Mouse (Mus musculus): ENCODE measurements at regions not wholly inside any gene's neighbourhood (a gene's known extent, or its start where the extent isn't known, plus 50 kb on each side); places are given as distances from the start of the nearest gene placed in this dataset.

DNA sequence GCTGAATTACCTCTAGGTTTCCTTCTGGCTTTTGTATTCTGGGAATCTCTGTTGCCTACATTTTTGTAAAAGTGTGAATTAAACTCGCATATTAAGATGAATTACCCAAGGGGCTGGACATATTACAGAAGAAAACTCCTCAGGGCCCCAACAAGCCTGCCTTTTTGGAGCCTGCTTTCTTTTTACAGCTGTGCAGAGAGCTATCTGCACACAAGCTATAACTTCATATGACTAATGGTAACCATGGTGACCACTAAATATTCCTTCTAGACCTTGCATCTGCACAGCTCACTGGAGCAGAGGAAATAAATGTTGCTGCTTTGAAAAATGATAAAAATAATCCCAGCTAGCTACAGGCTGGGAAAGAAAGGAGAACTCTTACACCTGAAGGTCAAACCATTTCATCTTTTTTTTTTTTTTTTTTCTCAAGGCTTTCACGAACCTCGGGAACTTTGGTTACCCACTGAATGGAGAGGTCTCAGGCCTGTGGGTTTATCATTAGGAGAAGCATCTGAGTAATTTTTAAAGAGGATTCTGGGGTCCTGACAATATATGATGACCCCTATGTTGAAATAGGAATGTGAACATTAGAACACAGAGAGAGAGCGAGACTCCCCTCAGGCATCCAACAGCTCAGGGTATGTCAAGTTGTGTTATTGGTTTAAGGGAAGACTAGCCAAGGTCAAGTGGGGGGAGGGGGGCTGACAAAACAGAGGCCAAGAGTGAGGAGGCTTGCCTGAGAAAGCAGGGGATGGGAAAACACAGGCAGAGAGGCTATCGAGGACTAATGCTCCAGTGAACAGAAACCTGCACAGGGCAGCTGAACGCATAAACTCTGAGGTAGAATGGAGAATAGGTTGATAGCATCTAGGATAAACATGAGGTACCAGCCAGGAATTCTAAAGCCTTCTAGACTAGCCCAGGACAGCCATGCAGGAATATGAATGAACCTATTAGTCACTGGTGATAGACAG lies 188.4 kb downstream of the Phlda1 start:
- peak; percentile 32 for DNase-seq (ENCODE audit: low spot score)

DNA sequence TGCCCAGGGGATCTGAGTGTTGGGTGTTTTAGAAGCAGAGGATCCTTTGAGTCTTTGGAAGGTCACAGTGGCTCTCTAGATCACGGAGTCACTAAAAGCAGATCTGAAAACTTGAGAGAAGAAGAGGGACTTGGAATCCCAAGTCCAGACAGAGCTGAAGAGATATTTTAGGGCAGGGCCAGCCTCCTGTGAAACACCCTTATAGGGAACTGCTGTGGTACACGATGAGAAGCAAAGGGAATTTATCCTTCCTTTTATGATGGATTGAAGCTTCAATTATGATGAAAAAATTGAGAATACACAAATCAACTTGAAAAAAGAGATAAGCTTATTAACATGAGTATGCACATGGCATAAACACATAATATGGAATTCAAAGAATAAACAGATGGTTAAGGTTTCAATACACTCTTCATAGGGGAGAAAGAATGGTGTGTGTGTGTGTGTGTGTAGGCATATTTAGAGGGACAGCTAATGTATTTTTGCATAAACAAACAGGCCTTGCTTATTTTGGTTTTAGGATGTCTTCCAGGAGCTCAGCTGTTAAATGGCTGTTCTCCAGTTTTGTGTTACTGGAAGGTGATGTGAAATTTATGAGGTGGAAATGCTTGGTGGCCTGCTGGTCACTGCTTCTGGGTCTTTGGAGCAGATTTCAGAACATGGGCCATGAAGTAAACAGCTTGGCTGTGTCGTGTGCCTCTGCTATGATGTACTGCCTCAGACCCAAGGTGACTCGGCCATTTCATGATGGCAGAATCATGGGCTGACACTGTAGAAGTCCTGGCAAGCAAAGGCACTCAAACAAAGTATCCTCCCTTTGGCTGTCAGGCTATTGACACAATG lies 190.1 kb downstream of the Phlda1 start:
- DNase-seq (ENCODE audit: low spot score): no peak

DNA sequence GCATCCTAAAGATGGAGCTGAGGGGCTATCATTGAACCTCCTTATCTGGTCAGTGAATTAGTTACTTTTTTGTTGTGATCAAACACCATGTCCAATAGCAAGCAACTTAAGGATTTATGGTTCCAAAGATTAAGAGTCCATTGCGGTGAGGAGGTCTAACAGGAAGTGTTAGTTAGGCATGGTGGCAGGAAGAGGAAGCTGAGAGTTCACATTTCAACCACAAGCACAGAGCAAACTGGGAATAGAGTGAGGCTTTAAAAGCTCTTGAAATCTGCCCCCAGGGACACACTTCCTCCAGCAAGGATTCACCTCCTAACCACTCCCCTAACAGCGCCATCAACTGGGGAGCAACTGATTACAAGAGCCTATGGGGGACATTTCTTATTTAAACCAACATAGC lies 190.9 kb downstream of the Phlda1 start:
- no peak for DNase-seq (ENCODE audit: low spot score)

DNA sequence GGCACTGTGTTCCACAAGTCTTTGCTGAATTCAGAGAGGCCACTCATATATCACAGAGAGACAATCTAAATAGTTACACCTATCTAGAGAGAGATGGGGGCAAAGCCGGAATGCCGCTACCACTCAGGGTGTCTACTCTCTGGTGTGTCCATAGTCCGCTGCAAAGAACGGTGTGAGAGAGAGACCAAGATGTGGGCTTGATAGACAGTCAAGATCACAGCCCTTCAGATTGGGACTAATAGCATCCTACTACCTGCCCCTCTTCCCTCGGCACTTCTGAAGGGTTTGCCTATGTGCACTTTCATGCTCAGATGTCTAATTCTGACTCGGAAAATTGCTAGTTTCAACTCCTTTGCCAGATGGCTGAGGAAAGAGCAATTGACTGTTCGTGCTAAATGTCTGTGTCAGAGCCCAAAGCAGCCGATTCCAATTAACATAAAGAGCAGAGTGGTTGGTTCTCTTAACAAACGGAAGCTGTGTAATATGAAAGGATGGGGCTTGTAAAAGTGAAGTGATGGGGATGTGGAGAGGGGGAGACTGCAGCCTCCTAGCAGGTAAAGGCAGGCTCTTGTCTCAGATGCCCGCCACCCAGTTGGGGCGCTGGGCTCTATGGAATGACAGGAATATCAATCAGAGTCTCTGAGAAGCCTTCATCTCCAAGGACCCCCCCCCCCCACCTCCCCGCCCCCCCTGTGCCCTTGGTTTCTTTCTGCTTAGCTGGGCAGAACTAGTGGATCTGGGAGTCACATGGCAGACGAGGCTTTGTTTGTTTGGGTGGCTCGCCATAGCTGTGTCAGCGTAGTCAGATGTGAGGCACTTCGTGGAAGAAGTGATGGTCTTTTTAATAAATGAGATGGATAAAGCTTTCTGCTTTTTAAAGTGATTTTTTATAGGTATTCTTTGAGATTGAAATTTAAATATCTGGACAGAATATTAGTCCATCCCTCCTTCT lies 193.7 kb downstream of the Phlda1 start:
- DNase-seq (ENCODE audit: low spot score): peak; percentile 23

DNA sequence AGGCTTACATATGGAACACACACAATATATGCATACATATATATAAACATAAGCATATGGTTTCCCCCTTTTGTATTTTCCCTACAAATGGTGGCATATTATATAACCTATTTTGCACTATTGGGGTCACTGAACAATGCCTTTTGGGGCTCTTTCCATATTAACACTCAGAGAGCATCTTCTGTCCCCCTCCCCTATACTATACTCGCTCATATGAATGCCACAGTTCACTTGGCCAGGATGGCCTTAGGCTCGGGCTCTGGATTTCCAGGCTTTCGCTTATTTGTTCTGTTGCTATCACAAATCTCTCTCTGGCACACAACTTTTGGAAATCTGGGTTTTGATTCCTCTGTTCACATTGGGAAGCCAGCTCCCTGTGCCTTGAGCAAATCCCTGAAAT lies 194.5 kb downstream of the Phlda1 start:
- DNase-seq (ENCODE audit: low spot score): no peak

DNA sequence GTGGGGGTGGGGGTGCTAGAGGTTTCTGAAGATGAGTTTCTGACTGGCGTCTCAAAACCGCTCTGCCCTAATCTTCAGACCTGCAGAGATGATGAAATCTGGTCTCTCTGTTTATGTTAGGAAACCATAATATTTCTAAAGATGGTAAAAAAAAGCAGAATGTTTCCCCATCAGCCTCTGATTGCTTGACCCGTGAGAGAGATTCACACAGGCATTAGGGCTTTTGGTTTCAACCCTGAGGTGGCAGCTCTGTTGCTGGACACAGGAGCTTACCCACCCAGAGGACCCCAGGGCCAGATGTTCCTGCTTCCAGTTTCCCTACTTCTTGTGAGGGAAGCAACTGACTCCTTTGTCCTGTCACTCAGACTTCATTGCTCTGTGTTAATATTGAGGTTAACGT lies 195.1 kb downstream of the Phlda1 start:
- DNase-seq (ENCODE audit: low spot score): no peak

DNA sequence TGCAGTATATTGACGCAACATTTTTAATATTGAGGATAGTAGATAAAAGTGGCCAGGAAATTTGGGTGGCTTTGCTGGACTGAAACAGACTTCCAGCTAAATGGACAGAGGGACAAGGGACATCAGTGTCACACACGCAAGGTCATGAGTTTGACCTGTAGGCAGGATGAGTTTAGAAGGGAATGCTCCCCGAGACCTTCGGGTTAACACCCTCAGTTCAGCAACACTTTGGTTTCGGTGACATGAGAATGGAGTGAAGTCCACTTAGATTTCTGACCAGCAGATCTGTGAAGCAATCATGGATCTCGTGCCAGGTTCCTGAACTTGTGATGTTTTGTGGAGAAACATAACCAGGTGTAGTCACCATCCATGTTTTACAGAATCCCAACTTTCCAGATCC lies 196.3 kb downstream of the Phlda1 start:
- DNase-seq (ENCODE audit: low spot score): no peak

DNA sequence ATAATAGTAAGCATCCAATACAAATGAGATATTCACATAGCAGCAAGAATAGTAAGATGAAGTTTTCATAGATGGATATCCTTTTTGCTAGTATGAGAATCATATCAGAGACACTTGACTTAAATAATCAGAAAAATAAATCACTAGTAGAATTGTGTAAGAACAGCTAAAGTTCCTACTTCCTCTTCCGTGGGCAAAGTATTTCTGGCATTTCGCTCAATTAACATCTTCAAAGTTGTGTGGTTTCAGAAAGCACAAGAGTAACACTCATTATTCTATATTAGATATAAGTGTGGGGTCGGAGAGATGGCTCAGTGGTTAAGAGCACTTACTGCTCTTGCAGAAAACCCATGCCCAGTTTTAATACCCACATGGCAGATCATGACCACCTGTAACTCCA lies 197.4 kb downstream of the Phlda1 start:
- no peak for DNase-seq (ENCODE audit: low spot score)

DNA sequence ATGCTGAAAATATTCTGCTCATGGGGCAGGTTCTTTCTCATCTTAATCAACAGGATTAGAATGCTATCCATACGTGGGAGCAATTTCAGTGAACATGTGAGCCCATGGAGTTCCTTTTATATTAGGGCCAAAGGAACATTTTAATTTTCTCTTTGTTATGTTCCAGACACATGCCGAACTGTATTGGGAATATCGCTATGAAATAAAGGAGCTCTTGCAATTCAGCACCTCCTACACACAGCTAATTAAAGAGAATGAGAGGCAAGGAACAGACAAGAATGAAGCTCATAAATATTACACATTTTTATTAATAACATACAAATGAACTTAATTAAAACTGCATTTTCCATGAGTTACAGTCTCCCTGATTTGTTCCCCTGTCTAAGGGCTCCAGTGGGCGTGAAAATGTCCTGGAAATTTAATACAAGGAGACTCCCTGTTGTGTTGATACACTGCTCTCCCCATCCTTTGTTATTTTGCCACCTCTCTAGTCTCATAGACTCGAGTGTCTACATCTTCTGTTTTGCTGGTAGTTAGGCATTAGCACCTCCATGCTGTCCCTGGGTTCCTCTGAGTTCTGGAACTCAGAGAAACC lies 205.5 kb downstream of the Phlda1 start:
- no peak for DNase-seq (ENCODE audit: low spot score)

DNA sequence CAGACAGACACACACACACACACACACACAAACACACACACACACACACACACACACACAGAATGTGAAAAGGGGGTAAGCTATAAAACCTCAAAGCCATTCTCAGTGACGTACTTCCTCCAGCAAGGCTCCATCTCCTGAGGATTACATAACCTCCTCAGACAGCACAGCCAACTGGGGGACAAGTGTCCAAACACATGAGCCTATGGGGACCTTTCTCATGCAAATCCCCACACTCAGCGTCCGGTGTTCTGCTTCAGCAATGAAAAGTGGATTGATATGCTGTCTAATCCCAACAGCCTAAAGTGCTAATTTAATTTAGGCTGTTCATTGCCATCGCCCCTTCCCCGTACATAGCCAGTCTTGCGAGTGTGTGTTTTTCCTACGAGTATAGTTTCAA lies 206.9 kb downstream of the Phlda1 start:
- DNase-seq (ENCODE audit: low spot score): no peak

DNA sequence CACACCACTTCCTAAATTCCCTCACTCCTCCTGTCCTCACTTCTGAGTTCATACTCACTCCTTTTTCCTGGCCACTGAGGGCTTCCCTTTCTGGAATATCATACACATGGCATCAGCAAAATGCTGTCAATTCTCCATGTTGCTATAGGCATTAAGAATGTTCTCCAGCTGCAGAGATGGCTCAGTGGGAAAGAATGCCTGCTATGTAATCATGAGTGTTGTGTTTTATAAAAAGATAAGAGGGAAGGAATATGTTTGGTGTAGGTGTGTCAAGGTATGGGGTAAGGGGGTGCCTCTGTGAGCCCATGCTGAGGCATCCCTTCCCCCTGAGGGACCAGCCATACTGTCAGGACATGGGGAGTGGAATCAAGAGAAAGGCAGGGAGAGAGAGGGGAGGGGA lies 207.6 kb downstream of the Phlda1 start:
- no peak for DNase-seq (ENCODE audit: low spot score)

DNA sequence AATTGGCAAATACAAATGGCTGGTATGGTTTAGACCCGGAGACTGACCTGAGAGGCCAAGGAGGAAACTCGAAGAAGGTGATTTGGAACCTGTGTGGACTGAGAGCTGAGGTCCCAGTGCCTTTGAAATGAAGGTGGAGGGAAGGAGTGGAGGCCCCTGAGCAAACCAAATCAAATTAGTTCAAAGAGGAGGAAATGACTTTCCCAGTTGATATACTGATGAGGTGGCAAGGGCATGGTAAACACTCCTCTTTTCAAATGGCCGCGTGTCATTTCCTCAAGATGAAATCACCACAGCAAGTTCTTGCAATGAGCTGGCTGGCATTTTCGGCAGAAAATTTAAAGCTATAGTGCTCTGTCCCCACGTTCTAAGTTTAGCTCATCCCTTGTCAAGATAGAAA lies 209.1 kb downstream of the Phlda1 start:
- DNase-seq (ENCODE audit: low spot score): no peak

DNA sequence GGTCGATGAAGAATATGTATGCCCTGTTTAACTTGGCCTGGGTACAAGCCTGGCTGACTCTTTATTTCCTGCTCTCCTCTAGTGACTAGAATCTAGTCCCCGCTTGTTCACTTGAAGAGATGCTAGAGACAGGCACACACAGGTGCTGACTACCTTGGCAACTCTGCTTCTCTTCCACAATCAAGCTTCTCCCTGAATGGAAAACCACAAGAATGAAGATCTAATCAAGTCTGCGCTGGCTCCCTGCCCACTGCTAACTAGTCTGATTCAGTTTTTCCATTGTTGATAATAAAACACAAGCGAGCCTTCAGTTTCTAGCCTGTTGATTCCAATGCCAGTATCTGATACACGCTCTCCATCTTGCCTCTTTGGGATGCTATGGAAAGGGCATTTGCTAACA lies 213.5 kb downstream of the Phlda1 start:
- no peak for DNase-seq (ENCODE audit: low spot score)

DNA sequence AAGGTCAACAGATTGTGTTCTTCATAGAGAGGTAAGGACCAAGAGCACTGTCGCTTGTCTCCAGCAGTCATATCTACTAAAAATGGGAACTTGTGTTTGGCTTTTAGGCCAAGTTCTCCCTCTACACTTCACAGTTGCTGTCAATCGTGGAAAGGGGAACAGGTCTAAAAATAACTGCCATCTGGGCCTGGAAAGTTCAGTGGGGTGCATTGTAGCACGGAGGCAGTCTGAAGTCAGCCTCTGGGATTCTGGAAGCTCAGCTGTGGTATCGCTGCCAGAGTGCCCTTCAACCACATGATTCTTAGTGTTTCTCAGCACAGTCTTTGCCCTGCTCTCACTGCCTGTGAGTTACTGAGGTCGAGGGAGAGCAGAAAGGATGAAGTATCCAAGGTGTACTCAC lies 215.0 kb downstream of the Phlda1 start:
- DNase-seq (ENCODE audit: low spot score): no peak

DNA sequence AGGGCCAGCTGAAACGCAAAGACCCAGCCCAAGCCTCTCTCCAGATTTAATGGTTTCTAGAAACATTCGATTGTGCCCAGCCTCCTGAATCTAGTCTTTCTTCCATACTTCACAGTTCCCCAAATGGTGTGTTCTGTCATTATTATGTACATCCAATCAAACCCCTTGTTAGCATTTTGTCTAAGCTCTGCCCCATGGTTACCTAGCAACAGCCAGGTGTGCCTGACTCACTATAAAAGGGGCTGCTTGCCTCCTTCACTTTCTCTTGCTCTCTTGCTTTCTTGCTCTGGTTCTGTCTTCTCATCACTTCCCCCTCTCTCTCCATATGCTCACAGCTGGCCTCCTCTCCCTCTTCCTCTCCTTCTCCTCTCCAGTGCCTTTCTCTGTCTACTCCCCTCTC lies 217.8 kb downstream of the Phlda1 start:
- DNase-seq (ENCODE audit: low spot score): no peak

DNA sequence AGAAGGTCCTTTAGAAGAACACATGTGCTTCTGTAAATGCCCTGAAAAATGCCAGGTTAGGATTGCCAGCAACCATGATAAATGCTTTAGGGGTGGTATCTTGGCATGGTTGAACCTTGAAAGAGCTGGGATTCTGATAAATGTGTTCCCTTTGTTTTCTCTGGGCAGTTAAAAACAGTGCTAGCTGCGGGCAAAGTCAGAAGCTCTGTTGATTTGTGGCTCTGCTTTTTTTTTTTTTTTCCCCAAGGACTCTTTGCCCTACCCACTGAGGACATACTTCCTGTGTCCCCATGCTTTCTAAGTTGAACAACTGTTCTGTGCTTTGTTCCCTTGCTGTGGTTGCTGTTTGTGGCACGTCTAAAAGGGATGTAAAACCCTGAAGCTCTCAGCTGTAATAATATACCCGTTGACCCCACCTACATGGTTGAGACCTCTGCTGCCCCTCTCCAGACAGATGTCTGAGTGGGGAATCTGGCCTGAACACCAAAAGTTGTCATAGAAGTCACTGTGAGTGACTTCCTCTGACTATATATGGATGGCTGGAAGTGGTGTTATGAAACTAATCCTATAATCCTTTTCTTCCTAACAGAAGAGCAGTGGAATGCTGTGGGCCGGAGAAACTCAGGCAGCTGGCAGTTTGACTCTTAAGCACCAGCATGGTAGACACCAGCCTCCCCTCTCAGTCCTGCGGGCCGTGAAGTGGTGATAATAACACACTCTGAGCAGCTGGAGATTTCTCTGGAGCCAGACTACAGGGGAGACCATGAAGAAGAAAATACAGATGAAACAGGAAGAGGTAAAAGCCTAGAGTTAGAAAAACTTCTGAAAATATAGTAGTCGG lies 218.7 kb downstream of the Phlda1 start:
- no peak for DNase-seq (ENCODE audit: low spot score)

DNA sequence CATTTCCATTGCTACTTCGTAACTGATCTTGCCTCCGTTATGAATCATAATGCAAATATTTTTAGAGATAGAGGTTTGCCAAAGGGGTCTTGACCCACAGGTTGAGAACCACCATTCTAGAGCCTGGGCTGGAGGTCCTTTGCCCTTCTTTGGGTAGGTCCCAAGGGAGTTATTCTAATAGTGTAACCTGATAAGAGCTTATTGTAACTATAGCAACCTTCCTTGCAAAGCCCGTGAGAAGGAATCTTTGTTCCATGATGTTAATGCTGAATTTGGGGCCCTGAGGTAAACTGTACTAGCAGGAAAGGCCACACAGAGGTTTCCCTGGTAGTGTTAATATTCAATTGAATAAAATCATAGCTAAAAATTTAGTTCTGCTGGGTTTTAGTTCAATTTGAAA lies 229.9 kb downstream of the Phlda1 start:
- no peak for DNase-seq (ENCODE audit: low spot score)

DNA sequence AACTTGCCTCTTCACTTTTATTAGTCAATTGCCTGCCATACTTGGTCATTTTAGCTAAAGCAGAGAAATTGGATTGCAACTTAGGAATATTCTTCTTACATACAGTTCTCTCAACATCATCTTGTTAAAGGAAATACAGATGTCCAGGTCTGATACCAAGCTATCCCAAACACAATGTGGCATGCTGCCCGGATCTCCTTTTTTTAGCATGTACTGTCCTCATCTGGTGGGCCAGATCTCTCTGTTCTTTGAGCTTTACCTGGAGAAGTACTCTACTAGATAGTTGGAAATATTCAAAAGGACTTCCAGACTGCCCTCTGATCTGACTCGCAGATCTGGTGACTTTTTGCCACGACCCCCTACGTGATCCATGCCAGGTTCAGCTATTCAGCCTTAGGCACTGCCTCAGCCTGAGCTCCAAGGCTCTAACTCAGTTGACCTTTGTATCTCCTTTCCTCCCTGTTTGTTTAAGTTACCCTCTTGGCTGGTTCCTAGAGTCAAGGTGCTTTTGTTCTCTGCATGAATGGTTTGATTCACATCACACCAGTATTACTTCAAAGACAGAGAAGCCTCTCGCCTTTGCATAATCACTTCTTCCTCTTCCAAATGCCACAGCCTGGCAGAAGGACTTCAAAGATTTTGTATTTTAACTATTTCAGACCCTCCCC lies 232.9 kb upstream of the Krr1 start:
- no peak for DNase-seq (ENCODE audit: low spot score)

DNA sequence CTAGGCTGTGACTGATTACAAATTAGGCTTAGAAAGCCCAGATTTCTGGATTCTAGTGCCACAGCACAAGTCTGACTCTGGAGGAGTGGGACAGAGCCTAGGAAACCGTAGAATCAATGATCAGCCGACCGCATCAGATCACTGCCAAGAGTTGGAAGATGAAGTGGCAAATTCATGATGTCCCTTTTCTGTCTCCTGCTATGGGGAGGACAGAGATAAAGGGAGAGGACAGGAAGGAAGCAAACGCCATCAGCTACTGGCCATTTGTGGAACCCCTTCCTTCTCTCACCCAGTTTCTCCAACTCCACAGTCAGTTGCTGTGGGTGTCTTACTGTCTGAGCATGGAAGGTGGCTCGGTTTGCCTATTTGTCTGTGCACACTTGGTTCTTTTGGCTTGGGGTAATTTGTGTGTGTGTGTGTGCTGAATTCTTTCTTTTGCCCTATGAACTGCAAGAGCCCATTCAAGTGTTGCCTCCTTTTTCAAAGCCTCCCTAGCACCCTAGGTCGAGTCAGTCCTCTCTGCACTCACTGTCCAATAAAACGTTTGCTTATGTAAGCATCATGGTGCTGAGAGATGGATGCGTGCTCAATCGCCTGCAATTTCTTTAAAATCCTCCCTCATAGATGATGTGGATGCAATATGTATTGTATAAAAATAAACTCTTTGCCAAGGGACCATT lies 231.7 kb upstream of the Krr1 start:
- no peak for DNase-seq (ENCODE audit: low spot score)
